Mouse (Mus musculus): ENCODE measurements at regions not wholly inside any gene's neighbourhood (a gene's known extent, or its start where the extent isn't known, plus 50 kb on each side); places are given as distances from the start of the nearest gene placed in this dataset.
A peak's percentile ranks its signal among the peaks of the same experiment; 100 is the strongest.

- no peak for DNase-seq
Observed at GRCm38 (mm10) chr9:112608932-112609331, 373.2 kb upstream of the Arpp21 start.

- DNase-seq = no peak
Observed at GRCm38 (mm10) chr9:112607221-112607620, 371.5 kb upstream of the Arpp21 start.

- no peak for DNase-seq
Observed at GRCm38 (mm10) chr9:112595731-112596130, 360.0 kb upstream of the Arpp21 start.

- no peak for DNase-seq
Observed at GRCm38 (mm10) chr9:112590241-112590640, 354.5 kb upstream of the Arpp21 start.

- no peak for DNase-seq
Observed at GRCm38 (mm10) chr9:112573316-112573715, 337.6 kb upstream of the Arpp21 start.

GRCm38 (mm10) chr9:112561348-112561747, 325.6 kb upstream of the Arpp21 start:
- no peak for DNase-seq

- no peak for DNase-seq
Observed at GRCm38 (mm10) chr9:112560226-112560625, 324.5 kb upstream of the Arpp21 start.

GRCm38 (mm10) chr9:112537924-112538323, 302.2 kb upstream of the Arpp21 start:
- no peak for DNase-seq

- no peak for DNase-seq
Observed at GRCm38 (mm10) chr9:112525377-112525776, 289.6 kb upstream of the Arpp21 start.

- DNase-seq = no peak
Observed at GRCm38 (mm10) chr9:112523251-112523650, 287.5 kb upstream of the Arpp21 start.

- no peak for DNase-seq
Observed at GRCm38 (mm10) chr9:112510716-112511115, 275.0 kb upstream of the Arpp21 start.

GRCm38 (mm10) chr9:112506871-112507270, 271.1 kb upstream of the Arpp21 start:
- DNase-seq = no peak

GRCm38 (mm10) chr9:112498676-112499075, 262.9 kb upstream of the Arpp21 start:
- no peak for DNase-seq

- no peak for DNase-seq
Observed at GRCm38 (mm10) chr9:112495930-112496527, 260.3 kb upstream of the Arpp21 start.

- DNase-seq = peak; percentile 60
Observed at GRCm38 (mm10) chr9:112490963-112491362, 255.2 kb upstream of the Arpp21 start.

GRCm38 (mm10) chr9:112476644-112477043, 240.9 kb upstream of the Arpp21 start:
- DNase-seq = no peak

GRCm38 (mm10) chr9:112457594-112457993, 221.9 kb upstream of the Arpp21 start:
- no peak for DNase-seq

GRCm38 (mm10) chr9:112454706-112455105, 219.0 kb upstream of the Arpp21 start:
- DNase-seq = no peak

GRCm38 (mm10) chr9:112447515-112447914, 211.8 kb upstream of the Arpp21 start:
- peak; percentile 8 for DNase-seq

- no peak for DNase-seq
Observed at GRCm38 (mm10) chr9:112446981-112447380, 211.2 kb upstream of the Arpp21 start.

- no peak for DNase-seq
Observed at GRCm38 (mm10) chr9:112446027-112446352, 210.3 kb upstream of the Arpp21 start.

GRCm38 (mm10) chr9:112445230-112446026, 209.7 kb upstream of the Arpp21 start:
- no peak for DNase-seq

GRCm38 (mm10) chr9:112444220-112444619, 208.5 kb upstream of the Arpp21 start:
- DNase-seq = no peak

- DNase-seq = no peak
Observed at GRCm38 (mm10) chr9:112436094-112436493, 200.4 kb upstream of the Arpp21 start.

Measured in adrenal gland, postnatal 10 days (tissue).